Mouse (Mus musculus): ENCODE data around the gene Gabrr2.

DNA sequence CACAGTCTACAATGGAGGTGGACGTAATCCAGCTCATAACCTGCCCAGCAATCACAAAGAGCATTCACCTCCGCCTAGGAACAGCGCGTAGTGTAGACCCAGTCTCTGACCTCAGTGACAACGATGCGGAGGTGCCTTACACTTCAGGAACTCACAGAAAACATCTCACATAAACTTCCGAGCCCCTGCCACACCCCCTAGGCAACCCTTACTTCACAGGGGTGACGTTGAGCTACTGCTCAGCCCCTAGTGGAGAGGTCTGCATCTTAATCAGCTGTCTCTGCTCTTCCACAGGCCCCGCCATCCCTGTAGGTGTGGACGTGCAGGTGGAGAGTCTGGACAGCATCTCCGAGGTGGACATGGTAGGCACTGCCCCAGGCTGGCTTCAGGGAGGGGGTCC is 14.4 kb downstream of the Gabrr2 start:
- TF ChIP-seq CTCF (IDR thresholded peaks at IDR 0.05; ENCODE audit: low read depth) (no peak), EP300 (IDR thresholded peaks at IDR 0.05; ENCODE audit: low read depth) (no peak)

All from liver, postnatal 0 days (tissue).